Mouse (Mus musculus) thymus, adult 2 months (tissue): ENCODE data around the gene Nr2f2. TPM values are rescaled to one million over a fixed set of nuclear protein-coding genes. Genes with fewer than 3 reads are reported as not detected.

ENCODE experiments used
- DNase-seq: peaks from one replicate; pipeline ENCODE4 v3.0.0; 2021
- H3K27ac ChIP-seq: fragments of 200-500 bp; 2 replicates; pipeline ENCODE4 v1.5.1; 2012; ENCODE audit warnings: low read length, control low read depth; ENCODE audit not compliant: control insufficient read depth, insufficient read depth
- H3K27me3 ChIP-seq: fragments of 200-500 bp; 2 replicates; pipeline ENCODE4 v1.6.1; 2012; ENCODE audit warnings: mild to moderate bottlenecking, low read length, moderate library complexity, mixed read lengths; ENCODE audit not compliant: control insufficient read depth, insufficient read depth
- H3K36me3 ChIP-seq: fragments of 200-500 bp; 2 replicates; pipeline ENCODE4 v1.6.1; 2012; ENCODE audit warnings: mild to moderate bottlenecking, low read length, moderate library complexity; ENCODE audit not compliant: control insufficient read depth, insufficient read depth
- H3K4me1 ChIP-seq: fragments of 200-500 bp; replicated peaks from 2 replicates; pipeline ENCODE4 v1.6.1; 2012; ENCODE audit warnings: low read length; ENCODE audit not compliant: control insufficient read depth, insufficient read depth
- H3K4me3 ChIP-seq: fragments of 200-500 bp; 2 replicates; pipeline ENCODE4 v1.5.1; 2012; ENCODE audit warnings: mild to moderate bottlenecking, low read length, control low read depth, moderate library complexity; ENCODE audit not compliant: control insufficient read depth, insufficient read depth
- CTCF ChIP-seq: fragments of 200-500 bp; IDR thresholded peaks from 2 replicates; pipeline ENCODE4 v1.5.1; 2012; ENCODE audit warnings: mild to moderate bottlenecking, control low read depth, low read length, moderate library complexity, borderline replicate concordance; ENCODE audit not compliant: control insufficient read depth, poor library complexity, insufficient read depth; ENCODE audit errors: extremely low read depth
- POLR2A ChIP-seq: fragments of 200-500 bp; IDR thresholded peaks from 2 replicates; pipeline ENCODE4 v1.6.1; 2012; ENCODE audit warnings: mild to moderate bottlenecking, low read length, control low read depth, moderate library complexity; ENCODE audit not compliant: control insufficient read depth, poor library complexity, insufficient read depth; ENCODE audit errors: extremely low read depth
- WGBS: fragments of 180-500 bp; shearing (Covaris S2); methylation state at CpG from one replicate; pipeline ENCODE4 v1.1.7; 2018; 5-methylcytosine and 5-hydroxymethylcytosine counted together
- polyA plus RNA-seq: library from polyadenylated mRNA; depleted of rRNA; stranded (reverse); fragments of >200 nt; gene quantifications from 2 replicates; pipeline ENCODE4 v1.2.3, GENCODE M21; 2012

Nr2f2 gene
- polyA plus RNA-seq, 1 experiment = 14.7 TPM

- TF ChIP-seq CTCF (no peak), POLR2A (no peak)
- H3K36me3 ChIP-seq = no peaks in the 10 kb centered on the region
- WGBS = 9% methylated on average over 11 of the region's 11 CpGs
- no peaks in the 10 kb centered on the region for H3K4me1 ChIP-seq
- peaks cover 5% of the 10 kb centered on the region; the same call in 1 of the 2 replicates for H3K27me3 ChIP-seq
- no peak for DNase-seq
- H3K27ac ChIP-seq = no peak overlapping the region
- H3K4me3 ChIP-seq = no peak overlapping the region
Measured at GRCm38 (mm10) chr7:70333851-70334250, 32.7 kb downstream of the Nr2f2 start.

GRCm38 (mm10) chr7:70332926-70333664 is 33.4 kb downstream of the Nr2f2 start:
- DNase-seq = no peak
- Histone ChIP-seq H3K27me3 (peaks cover 5% of the 10 kb centered on the region; the same call in 1 of the 2 replicates), H3K27ac (no peak overlapping the region), H3K4me3 (no peak overlapping the region), H3K4me1 (no peaks in the 10 kb centered on the region), H3K36me3 (no peaks in the 10 kb centered on the region)
- TF ChIP-seq POLR2A (no peak), CTCF (no peak)
- WGBS = 11% methylated on average over 14 of the region's 14 CpGs

- Histone ChIP-seq H3K4me1 (no peaks in the 10 kb centered on the region), H3K36me3 (no peaks in the 10 kb centered on the region), H3K27me3 (peaks cover 5% of the 10 kb centered on the region; the same call in 1 of the 2 replicates), H3K27ac (no peak overlapping the region), H3K4me3 (no peak overlapping the region)
- 3% methylated on average over 26 of the region's 26 CpGs for WGBS
- no peak for TF ChIP-seq POLR2A
- no peak for DNase-seq
Measured at GRCm38 (mm10) chr7:70332064-70332850, 34.3 kb downstream of the Nr2f2 start.

GRCm38 (mm10) chr7:70331243-70332063 is 35.1 kb downstream of the Nr2f2 start:
- 4% methylated on average over 48 of the region's 48 CpGs for WGBS
- peaks cover 5% of the 10 kb centered on the region; the same call in 1 of the 2 replicates for H3K27me3 ChIP-seq
- H3K27ac ChIP-seq = no peak overlapping the region
- H3K4me3 ChIP-seq = no peak overlapping the region
- no peaks in the 10 kb centered on the region for H3K36me3 ChIP-seq
- no peaks in the 10 kb centered on the region for H3K4me1 ChIP-seq
- DNase-seq = no peak
- no peak for TF ChIP-seq POLR2A
- no peak for TF ChIP-seq CTCF

- Histone ChIP-seq H3K27ac (no peak overlapping the region), H3K36me3 (no peaks in the 10 kb centered on the region), H3K27me3 (peaks cover 5% of the 10 kb centered on the region; the same call in 1 of the 2 replicates), H3K4me1 (no peaks in the 10 kb centered on the region), H3K4me3 (no peak overlapping the region)
- TF ChIP-seq POLR2A = no peak
- no peak for TF ChIP-seq CTCF
- WGBS = 13% methylated on average over 19 of the region's 19 CpGs
- no peak for DNase-seq
Measured at GRCm38 (mm10) chr7:70330761-70331242, 35.7 kb downstream of the Nr2f2 start.

- TF ChIP-seq POLR2A (no peak), CTCF (no peak)
- DNase-seq = no peak
- H3K36me3 ChIP-seq = no peaks in the 10 kb centered on the region
- no peak overlapping the region for H3K4me3 ChIP-seq
- H3K27ac ChIP-seq = no peak overlapping the region
- 13% methylated on average over 12 of the region's 12 CpGs for WGBS
- peaks cover 5% of the 10 kb centered on the region; the same call in 1 of the 2 replicates for H3K27me3 ChIP-seq
- no peaks in the 10 kb centered on the region for H3K4me1 ChIP-seq
Measured at GRCm38 (mm10) chr7:70330207-70330562, 36.4 kb downstream of the Nr2f2 start.
